In the genomic region with DNA sequence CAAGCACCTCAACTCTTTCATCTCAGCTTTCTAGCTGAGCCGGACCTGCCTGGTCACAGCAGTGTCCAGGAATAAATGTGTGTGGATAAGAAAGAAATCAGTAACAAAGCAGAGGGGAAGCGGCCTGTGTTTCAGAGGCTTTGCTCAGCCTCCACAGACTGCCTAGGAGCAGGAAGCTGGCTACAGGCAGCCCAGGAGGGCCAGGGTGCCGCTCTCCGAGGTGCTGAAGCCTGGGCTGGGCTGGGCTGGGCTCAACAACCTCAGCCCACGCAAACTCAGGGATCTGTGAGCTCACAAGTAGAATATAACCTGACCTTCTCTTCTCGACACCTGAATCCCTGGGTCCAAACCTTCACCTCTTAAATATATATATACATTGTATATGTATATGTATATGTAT, we compare ENCODE assay signal across 9 mouse cellular contexts. TPM values are rescaled to one million over a fixed set of nuclear protein-coding genes. Genes with fewer than 3 reads are reported as not detected.
DNase-seq lines count a peak whose midpoint lies in the region; ATAC-seq and TF ChIP-seq lines count a peak whose summit lies in the region.
"Had no signal": no experiment of that assay in that cellular context is flagged by ENCODE, and none has a peak within 500 bp of the region (broad histone marks: within the 10 kb centered on the region; RNA-seq: fewer than 3 reads in every experiment).

No protein-coding gene starts in this region.

- TF ChIP-seq POLR2A in lung, adult 2 months (IDR thresholded peaks at IDR 0.05; ENCODE audit: borderline replicate concordance, extremely low read depth, low read depth, low read length) = no peak

- peak; percentile 7 for DNase-seq in lung, adult 2 months
- DNase-seq in lung, adult 18-20 months = no peak
- DNase-seq in adrenal gland, adult 2 months = peak; percentile 48
- peak; percentile 84 for DNase-seq in heart, postnatal 4 days
- peak; percentile 64 for DNase-seq in lung, postnatal 0 days (ENCODE audit: low spot score)
- peak; percentile 40 for DNase-seq in splenic B cell, adult 2 months (ENCODE audit: low read depth, low spot score)
- DNase-seq in right cerebral cortex, postnatal 36 days (ENCODE audit: low spot score in 2 of 2) = no peak

- no peaks in the 10 kb centered on the region for H3K36me3 ChIP-seq in lung, postnatal 0 days (ENCODE audit: insufficient read depth, low read length)
- H3K36me3 ChIP-seq in splenic B cell, adult 2 months (ENCODE audit: control insufficient read depth, insufficient read depth, low read length, poor library complexity, severe bottlenecking) = no peaks in the 10 kb centered on the region
- no peaks in the 10 kb centered on the region for H3K36me3 ChIP-seq in forebrain, embryonic 15.5 days
- H3K36me3 ChIP-seq: embryonic facial prominence, embryonic 12.5 days had no signal

- H3K4me3 ChIP-seq in lung, adult 2 months (replicated peaks; ENCODE audit: extremely low read depth, low read depth, low read length) = no peak overlapping the region
- no peak overlapping the region for H3K4me3 ChIP-seq in lung, postnatal 0 days (ENCODE audit: low read depth, low read length)
- H3K4me3 ChIP-seq in forebrain, embryonic 15.5 days = no peak overlapping the region
- H3K4me3 ChIP-seq: embryonic facial prominence, embryonic 12.5 days had no signal

- no peaks in the 10 kb centered on the region for H3K27me3 ChIP-seq in lung, postnatal 0 days (replicated peaks; ENCODE audit: insufficient read depth, low read length)
- H3K27me3 ChIP-seq in splenic B cell, adult 2 months (ENCODE audit: control insufficient read depth, insufficient read depth, low read length, poor library complexity, severe bottlenecking) = no peaks in the 10 kb centered on the region
- H3K27me3 ChIP-seq in forebrain, embryonic 15.5 days = no peaks in the 10 kb centered on the region
- H3K27me3 ChIP-seq: embryonic facial prominence, embryonic 12.5 days had no signal

- H3K4me2 ChIP-seq in lung, postnatal 0 days (replicated peaks; ENCODE audit: low read depth, low read length) = no peak overlapping the region
- H3K4me2 ChIP-seq in forebrain, embryonic 15.5 days (replicated peaks) = no peak overlapping the region
- H3K4me2 ChIP-seq: embryonic facial prominence, embryonic 12.5 days had no signal

- ATAC-seq in lung, postnatal 0 days = peak; percentile 60; the same call in 1 of the 2 replicates
- no peak for ATAC-seq in forebrain, embryonic 15.5 days (replicated peaks)

- no peak for TF ChIP-seq CTCF in lung, adult 2 months (IDR thresholded peaks at IDR 0.05; ENCODE audit: insufficient read depth, low read length)
- no peak for TF ChIP-seq CTCF in lung, postnatal 0 days (IDR thresholded peaks at IDR 0.05)

- no peaks in the 10 kb centered on the region for H3K4me1 ChIP-seq in lung, adult 2 months (ENCODE audit: control insufficient read depth, insufficient read depth, low read length)
- H3K4me1 ChIP-seq in lung, postnatal 0 days (ENCODE audit: insufficient read depth, low read depth, low read length) = no peaks in the 10 kb centered on the region
- H3K4me1 ChIP-seq in forebrain, embryonic 15.5 days = no peaks in the 10 kb centered on the region
- H3K4me1 ChIP-seq: embryonic facial prominence, embryonic 12.5 days had no signal

- H3K9ac ChIP-seq in lung, postnatal 0 days (replicated peaks; ENCODE audit: low read depth) = no peak overlapping the region
- no peak overlapping the region for H3K9ac ChIP-seq in forebrain, embryonic 15.5 days (replicated peaks)
- H3K9ac ChIP-seq: embryonic facial prominence, embryonic 12.5 days had no signal

- no peak for TF ChIP-seq EP300 in lung, postnatal 0 days (IDR thresholded peaks at IDR 0.05)

- H3K27ac ChIP-seq in lung, postnatal 0 days (ENCODE audit: low read length) = no peak overlapping the region
- no peak overlapping the region; the same call in 1 of the 2 replicates for H3K27ac ChIP-seq in forebrain, embryonic 15.5 days (replicated peaks)
- H3K27ac ChIP-seq: embryonic facial prominence, embryonic 12.5 days had no signal

- 18% methylated on average over 6 of the region's 6 CpGs for WGBS in lung, adult 2 months
- WGBS in lung, postnatal 0 days = 11% methylated on average over 6 of the region's 6 CpGs
- 21% methylated on average over 6 of the region's 6 CpGs for WGBS in forebrain, embryonic 15.5 days

- no peaks in the 10 kb centered on the region for H3K9me3 ChIP-seq in lung, postnatal 0 days (ENCODE audit: low read length)
- no peaks in the 10 kb centered on the region for H3K9me3 ChIP-seq in forebrain, embryonic 15.5 days
- H3K9me3 ChIP-seq: embryonic facial prominence, embryonic 12.5 days had no signal

RNA-seq across cellular contexts. Expression of a gene that starts 54.6 kb away (rescaled TPM):
- polyA plus RNA-seq in lung, adult 2 months (2012; rRNA removed) = 1.1 TPM in 2 replicates
- 1 to 10 TPM; 5.5 to 9.0 TPM for total RNA-seq in adrenal gland, adult 2 months (2021)
- 0.08 and 0.31 TPM in 2 replicates for polyA plus RNA-seq in adrenal gland, adult 2 months (2012; rRNA removed)
- under 1 TPM in 1 of 2 experiments, not detected in 1; 0.07 TPM for total RNA-seq in heart, postnatal 4 days (2021)
- polyA plus RNA-seq in lung, postnatal 0 days (2015; fragmentation: Nextera tagmentation; extraction: Ambion mirVana) = not detected in 2 replicates
- polyA plus RNA-seq in forebrain, embryonic 15.5 days (2015; fragmentation: Nextera tagmentation; extraction: Ambion mirVana) = 2.4 and 3.0 TPM in 2 replicates

Comparison
In these comparisons a context has a peak if more than half of its experiments do, and no peak if none do; other contexts are left out.
1. DNase-seq: peak in lung, adult 2 months (single experiment), adrenal gland, adult 2 months (single experiment), heart, postnatal 4 days (single experiment), lung, postnatal 0 days (single experiment) and splenic B cell, adult 2 months (single experiment); none in lung, adult 18-20 months (0 of 2) and right cerebral cortex, postnatal 36 days (0 of 2).